Mouse (Mus musculus) 416B (cell line): ENCODE results near the gene Btbd11.

Experiments
- DNase-seq: peaks from one replicate; pipeline ENCODE4 v3.0.0; 2011; ENCODE audit warnings: low read depth

Gene Btbd11

DNA sequence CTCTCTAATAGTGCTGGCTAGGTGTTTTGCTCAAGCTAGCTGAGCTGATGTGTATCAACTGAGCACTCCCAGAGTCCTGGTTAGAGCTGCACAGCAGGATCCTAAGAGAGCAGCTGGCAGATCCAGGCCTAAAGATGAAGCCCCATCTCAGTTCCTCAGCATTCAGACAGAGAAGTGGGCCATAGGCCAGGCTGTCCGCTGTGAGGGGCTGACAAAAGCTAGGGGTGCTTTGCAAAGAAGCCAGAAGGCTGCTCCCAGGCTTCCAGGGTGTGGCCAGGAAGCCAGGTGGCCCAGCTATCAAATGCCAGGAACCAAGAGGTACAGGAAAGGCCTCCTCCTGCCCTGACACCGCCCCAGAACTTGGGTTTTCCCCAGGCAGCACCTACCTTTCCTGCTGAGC is 140.0 kb downstream of the Btbd11 start:
- DNase-seq: no peak

DNA sequence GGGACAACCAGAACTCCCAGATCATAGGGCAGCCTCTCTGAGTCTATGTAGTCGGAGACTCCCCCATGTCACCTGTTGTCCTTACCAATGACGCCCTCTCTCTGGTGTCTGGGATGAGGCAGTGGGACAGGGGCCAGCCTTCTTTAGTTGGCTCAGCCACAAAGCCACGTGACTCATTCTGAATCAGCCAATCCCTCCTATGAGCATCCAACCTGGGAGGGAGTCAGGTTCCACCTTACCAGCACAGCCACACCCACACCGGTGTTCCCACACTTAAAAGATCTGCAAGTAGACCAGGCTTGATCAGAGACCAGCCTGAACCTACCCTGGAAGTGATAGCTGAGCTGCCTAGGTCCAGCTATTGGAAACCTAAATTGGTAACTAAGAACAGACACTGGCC is 141.1 kb downstream of the Btbd11 start:
- no peak for DNase-seq

DNA sequence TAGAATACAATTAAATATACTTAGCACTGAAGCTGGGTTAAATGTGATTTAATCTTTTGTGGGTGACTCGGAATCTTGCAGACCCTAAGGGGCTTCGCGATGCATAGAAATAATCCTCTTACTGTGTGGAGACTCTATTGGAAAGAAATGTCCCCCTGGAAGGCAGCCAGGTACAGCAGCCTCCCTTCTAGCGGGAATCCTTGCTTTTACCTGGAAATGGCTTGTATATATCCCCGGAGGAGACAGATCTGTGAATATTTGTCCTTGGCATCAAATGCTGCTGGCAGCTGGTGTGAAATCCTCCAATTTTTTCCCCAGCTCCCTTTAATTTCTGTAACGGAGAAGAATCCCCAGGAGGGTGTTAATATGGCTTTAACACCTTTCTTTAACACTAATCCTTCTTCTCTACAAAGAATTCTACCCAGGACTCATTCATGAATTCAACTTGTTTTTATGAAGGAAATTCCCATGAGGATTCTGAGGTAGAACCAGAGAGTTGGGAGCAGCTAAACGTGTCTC is 146.6 kb downstream of the Btbd11 start:
- DNase-seq: no peak

DNA sequence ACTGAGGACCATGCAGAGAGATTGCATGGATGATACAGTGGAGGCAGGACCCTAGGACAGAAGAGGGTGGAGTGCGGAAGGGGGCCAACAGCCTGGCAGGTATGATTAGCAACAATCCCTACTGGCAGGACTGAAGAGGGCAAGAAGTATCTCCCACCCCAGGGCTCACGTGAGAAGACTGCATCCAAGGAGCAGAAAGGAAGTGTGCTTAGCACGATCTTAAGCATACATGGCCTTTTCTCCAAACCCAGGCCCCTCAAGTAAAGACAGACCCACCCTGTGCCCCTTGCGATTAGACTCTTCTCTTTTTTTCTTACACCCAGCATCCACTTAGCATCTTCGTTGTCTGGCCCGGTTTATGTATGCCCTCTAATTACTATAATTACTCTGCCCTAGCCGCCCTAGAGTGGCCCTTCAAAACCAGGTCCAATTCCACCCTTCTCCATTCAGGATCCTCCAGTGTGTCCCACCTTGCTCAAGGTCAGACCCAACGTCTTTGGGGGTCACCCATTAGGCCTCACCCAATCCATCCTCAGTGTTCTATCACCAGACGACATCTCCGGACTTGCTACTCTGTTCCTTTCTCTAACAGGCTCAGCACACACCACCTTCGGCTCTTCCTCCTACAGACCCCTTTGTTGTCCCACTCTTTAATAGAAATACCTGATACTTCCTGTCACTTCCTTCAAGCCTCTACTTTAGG is 151.6 kb downstream of the Btbd11 start:
- DNase-seq: no peak

DNA sequence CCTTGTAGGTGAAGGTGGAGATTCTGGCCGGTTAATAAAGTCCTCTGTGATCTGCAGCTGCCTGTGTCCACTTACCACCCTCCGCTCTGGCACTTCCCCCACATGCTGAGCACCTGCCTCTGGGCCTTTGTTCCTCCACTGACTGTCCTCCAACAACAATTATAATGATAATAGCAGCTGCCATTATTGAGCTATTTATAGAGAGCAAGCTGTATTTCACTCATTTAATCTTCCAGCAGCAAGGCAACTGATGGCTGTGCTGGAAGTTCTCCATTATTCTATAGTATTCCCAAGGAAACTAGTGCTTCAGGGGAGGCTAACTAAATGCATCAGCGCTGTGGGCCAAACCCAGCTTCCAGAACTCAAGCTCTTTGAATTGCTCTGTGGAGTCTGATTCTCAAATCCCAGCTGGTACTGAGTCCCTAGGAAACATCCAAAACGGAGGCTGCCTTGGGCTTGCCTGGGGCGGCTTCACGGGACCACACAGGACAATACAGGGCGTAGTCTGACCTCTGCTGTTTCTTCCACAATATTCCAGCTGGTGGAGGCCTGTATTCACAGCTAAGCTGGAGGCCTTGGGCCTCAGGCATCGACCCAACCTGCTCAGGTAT is 153.0 kb downstream of the Btbd11 start:
- no peak for DNase-seq

DNA sequence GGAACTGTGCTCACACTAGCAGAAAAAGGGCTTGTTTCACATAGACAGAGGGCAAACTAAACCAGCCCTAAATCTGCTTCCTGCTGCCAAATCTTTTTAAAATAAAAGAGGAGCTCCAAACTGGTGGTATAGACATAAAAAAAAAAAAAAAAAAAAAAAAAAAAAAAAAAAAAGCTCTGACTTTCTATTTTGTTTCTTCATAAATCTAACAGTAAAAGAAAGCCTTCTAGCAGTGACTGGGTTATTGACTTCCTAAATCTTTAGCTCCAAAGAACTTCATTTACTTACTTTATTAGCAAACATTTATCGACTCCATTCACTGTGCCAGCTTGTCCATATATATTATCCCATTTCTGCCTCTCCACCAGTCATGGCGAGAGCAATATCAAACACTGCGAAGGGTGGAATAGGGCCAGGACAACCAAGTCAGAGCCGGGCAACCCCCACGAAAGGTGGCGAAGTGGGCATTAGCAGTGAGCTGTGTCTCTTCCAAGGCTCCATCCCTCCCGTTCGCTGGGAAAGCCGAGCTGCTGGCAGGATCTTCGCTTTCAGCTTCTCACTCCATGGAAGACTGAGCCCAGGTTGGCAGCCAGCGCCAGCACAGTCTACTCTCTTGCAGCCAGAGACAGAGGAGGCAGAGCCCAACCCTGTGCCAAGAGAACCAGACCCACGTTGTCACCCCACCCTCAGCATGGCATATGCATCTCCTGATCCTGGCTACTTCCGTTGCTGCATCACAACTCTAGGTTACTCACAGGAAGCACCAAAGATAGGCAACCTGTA is 153.9 kb downstream of the Btbd11 start:
- no peak for DNase-seq

DNA sequence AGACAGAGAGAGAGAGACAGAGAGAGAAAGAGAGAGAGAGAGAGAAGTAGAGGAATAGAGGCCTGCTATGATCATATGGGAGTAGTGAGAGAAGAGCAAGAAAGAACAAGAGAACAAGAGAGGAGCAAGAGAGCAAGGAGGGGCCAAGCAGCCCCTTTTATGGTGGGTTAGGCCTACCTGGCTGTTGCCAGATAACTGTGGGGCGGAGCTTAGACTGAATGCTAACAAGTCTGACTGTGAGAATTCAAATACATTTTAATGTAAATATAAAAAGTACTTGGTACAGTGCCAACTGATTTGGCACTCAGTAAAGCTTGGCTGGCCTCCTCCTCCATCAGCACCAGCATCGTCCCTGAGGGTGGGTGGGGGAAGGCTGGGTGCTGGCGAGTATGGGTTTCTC is 154.9 kb downstream of the Btbd11 start:
- no peak for DNase-seq

DNA sequence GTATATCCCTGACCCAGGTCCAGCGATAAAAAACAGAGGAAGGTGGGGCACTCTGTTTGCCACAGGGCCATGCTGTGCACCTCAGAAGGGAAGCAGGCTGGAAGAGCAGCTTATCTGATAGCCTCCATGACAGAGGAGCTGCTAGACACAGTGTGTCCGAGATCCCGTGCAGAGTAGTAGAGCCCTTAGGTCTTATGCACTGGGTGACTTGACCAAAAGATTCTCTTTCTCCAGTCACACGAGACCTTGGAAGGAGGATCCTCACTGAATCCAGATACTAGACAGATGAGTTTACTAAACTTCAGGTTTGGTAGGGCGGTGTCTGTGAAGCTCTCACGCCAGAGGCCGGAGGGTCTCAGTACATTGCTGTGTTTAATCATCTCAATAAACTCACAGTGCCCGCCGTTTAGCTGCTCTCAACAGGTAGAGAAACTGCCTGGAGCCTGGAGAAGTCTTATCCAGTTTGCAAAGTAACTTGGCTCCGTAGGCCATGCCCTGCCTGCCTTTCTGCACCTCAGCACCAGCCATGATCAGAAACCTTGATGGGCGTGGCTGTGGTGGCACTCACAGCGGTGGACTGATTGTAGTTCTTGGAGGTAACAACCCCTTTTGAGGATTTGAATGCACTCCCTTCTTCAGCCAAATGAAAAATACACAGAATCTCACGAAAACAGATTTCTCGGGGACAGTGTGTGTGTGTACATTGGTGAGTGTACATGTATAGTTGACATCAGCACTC is 155.4 kb downstream of the Btbd11 start:
- DNase-seq: no peak

DNA sequence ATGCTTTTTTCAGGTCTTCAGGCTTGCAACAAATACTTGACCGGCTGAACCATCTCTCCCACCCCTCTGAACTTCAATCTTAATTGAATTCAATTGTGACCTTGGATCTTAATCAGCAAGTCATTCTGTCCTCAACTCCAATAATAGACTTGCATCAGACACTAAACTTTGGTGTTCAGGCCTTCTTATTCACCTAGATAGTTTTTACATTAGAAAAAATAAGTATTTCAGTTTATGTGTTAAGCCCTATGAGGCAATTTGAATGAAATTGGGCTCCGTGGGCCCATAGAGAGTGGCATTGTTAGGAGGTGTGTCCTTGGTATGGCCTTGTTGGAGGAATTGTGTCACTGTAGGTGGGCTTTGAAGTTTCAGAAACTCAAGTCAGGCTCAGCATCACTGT is 156.7 kb downstream of the Btbd11 start:
- DNase-seq: no peak

DNA sequence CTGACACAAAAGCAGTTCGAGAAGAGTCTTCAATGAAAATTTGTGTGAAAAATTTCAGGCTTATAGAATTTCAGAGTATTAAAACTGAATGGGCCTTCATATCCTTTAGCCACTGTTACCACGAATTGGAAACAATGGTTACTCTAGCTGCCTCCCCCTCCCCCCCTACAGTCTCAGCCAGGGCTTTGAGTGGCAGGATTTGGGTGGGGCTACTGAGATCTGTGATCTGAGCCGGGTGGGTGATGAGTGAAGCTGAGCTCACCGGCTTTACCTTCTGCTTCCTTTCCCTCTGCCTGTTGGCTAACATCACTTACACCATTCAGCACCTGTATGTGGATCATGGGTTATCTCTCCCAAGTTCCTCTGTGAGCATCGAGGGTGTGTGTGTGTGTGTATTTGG is 158.4 kb downstream of the Btbd11 start:
- no peak for DNase-seq

DNA sequence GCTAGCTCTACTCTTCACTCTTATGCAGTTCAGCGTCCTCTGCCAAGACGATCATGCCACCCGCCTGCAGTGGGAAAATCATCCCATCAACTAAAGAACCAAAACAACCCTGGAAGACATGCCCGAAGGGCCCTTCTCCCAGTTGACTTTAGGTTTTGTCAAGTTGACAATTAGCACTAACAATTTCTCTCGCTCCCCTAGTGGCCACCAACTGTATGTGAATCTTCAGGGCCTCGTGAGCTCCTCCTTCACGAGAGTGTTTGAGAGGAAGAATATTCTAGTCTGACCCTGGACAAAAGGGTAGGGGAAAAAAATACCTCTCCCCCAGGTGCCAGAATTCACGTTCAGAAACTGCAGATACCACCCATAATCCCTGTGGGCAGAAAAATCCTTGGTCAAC is 168.6 kb downstream of the Btbd11 start:
- peak; percentile 1 for DNase-seq

DNA sequence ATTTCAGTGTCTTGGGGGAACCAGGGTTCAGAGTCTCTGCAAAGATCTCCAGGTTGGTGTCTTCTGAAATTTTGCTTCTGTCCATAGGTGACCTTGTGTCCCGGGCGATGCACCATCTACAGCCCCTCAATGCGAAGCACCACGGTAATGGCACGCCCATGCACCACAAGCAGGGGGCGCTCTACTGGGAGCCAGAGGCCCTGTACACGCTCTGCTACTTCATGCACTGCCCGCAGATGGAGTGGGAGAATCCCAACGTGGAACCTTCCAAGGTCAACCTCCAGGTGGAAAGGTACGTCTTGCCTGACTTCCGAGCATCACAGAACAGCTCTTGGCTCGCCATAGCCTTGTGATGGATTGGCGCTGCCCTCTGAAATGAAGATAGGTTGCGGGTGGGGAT is 174.8 kb downstream of the Btbd11 start:
- DNase-seq: no peak

DNA sequence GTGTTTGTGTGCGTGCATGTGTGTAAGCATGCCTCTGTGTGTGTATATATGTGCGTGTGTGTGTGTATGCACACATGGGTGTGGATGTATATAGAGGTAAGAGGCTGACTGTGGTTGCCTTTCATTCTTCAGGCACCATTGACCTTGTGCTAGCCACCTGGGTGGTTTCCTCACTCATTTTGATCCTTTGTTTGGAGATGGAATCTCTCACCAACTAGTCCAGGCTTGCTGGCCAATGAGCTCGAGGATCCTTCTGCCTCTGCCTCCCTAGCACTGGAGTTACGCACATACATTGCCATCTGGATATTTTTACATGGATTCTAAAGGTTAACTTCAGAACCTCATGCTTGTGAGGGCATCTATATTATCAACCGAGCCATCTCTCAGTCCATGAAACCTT is 184.8 kb downstream of the Btbd11 start:
- DNase-seq: no peak

DNA sequence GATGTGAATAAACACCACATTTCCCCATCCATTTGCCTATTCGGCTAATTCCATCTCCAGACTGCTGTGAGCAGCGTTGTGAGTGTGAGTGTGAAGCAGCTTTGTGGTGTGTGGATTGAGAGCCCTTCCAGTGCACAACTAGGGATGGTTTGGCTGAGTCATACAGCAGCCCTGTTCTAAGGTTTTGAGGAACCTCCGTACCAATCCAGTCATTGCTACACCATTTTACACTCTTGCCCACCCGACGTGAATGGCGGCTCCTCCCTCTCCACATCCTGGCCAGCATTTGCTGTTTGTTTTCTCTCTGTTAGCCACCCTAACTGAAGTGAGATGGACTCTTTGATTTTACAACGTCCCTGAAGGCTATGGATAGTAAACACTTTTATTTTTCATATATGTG is 186.0 kb downstream of the Btbd11 start:
- no peak for DNase-seq

DNA sequence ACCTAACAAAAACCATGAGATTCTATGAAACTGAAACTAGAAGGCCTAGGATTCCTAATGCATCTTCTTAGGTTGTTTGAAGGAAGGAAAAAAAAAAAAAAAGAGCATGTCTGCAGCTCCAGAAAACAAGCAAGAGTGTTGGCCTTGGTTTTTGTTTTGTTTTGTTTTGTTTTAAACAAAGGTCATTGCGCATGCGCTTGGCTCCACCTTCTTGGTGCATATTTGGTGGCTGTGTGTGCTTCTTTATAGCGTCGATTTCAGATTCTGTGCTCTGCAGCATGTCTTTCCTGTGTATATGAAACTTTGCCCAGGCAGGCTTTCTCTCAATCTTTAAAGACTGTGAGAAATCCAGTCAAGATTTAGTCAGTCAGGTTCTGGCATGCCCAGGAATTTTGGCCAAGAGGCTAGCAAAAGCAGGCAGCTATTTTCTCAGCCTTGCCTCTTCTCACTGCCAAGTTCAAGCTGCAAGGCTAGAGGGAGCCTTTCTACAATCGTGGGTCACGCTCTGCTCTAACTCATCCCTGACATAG is 191.3 kb downstream of the Btbd11 start:
- no peak for DNase-seq

DNA sequence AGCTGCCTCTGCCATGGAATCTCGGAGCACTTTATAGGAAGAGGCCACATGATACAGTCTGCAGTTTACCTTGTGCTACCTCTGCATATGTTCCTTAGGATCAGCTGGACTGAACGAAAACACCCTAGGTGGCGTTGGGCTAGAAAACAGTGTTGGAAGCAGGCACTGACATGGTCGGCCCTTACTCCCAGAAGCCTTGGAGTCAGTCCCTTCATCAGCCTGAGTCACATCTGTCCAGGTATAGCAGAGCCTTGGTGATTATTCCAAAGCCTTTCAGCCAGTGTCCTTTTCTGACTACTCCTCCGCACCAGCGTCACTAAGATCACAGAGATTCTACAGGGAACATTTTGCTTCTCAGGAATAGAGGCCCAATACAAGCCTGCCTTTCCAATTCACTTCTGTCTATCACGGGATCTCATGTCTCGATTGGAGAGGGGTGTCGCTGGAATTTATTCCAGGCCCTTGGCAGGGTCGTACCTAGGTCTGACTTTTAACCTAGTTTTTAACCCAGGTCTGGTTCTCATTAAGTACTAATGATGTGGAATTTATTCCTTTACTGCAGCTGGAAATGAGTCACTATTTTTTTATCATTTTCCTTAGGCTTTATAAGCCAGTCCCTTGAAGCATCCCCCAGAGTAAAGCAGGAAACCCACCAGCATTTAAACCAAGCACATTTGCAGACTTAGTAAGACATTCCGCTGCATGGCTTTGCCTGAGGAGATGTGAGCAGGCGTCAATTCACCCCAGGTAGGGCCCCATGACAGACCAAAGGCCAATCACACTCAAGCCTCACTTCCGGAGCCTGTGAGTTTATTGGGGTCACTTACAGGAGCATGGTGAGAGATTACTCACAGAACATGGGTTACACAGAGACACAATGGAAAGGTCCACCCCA is 192.2 kb downstream of the Btbd11 start:
- DNase-seq: no peak

DNA sequence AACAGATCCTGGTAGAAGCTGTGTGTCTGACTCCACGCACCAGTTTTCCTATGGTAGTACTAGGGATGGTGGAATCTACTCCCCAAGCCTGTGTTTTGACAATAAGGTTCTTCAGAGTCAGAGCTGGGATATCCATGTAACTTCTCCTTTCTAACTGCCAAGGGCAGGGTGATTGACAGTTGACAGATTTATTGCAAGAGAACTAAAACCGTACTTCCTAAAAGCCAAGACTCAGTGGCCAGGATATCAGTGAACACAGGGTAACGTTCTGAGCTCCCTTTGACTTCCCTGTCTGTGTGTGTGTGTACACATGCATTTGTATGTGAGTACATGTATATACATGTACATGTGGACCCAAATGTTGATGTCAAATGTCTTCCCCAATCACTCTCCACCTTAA is 201.1 kb downstream of the Btbd11 start:
- DNase-seq: no peak

DNA sequence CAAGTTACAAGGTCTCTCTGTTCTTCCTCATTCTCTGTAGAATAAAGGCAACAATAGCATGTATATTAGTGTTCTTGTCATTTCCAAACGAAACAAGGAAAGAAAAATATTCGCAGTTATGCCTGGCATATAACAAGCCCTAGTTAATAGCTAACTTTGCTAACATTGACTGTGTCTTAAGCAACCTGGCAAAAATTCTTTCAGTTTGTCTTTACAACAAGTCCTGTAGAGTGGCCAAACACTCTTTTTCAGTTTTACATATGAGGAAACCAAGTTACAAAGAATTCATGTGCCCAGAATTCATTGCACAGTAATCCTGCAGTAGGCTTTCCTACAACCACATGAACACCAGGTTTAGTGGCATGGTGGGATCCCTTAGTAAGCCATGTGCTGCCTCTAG is 203.4 kb downstream of the Btbd11 start:
- no peak for DNase-seq

DNA sequence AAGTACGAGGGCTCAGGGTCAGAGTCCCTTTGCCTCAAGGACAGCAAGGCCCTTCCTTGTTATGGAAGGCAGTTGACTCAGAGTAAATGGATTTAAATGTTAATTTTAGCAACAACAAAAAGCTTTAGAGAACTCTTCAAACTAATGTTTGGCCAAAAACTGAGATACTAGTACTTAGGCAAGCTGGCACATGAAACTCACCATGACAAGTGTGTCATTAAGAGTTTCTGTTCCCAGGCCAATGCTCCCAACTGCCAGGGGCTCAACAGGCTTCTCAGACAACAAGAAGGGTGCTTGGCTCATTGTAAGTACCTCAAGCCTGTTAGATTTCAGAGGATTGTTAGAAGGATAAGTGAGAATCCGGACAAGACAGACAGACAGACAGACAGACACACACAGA is 204.7 kb downstream of the Btbd11 start:
- DNase-seq: no peak

DNA sequence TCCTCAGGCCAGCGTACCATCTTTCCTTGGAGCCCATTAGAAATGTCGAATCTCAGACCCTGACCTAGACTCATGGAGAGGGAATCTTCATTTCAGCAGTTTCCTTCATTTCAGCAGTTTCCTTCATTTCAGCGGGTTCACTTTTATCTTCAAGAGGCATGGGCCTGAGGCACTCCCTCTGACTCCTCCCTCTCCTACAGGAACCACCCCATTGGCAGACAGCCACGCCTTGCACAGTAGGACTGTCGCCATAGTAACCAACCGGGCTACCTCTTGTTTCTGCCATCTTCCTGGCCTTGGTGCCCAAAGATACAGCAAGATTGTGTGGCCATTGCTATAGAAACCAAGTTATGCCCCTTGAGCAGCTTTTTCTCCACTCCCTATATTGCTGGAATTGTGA is 205.4 kb downstream of the Btbd11 start:
- DNase-seq: no peak

DNA sequence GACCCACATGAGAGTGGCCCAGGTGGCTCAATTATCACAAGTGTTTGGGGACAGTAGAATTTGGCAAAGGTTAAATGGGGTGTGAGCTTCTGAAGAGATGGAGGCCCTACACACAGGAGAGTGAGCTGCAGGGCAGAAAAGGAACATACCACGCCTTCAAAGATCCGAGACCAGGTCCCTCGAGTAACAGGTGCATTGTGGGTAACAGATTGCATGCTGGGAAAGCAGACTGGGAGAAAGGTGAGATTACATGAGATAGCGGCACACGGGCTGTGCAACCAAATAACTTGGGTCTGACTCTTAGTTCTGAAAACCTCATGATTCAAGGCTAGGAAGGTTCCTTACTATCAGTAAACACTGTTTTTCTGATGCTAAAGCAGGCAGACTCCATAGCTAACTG is 209.7 kb downstream of the Btbd11 start:
- DNase-seq: no peak
